8 mouse cellular contexts compared by ENCODE assay signal in genomic region chr1:39576431-39577243, GRCm38 (mm10). TPM values are rescaled to one million over a fixed set of nuclear protein-coding genes. Genes with fewer than 3 reads are reported as not detected.
DNase-seq lines count a peak whose midpoint lies in the region; ATAC-seq and TF ChIP-seq lines count a peak whose summit lies in the region.

No protein-coding gene starts in this region.

- WGBS in forebrain, embryonic 14.5 days: under 1% methylated on average over 87 of the region's 88 CpGs
- WGBS in macrophage (ENCODE audit: missing documents): 1% methylated on average over 56 of the region's 88 CpGs

- H3K4me3 ChIP-seq in E14TG2a.4 (replicated peaks; ENCODE audit: low read length) (peak overlapping the region; percentile 91), macrophage (ENCODE audit: inconsistent target) (peak overlapping the region; percentile 71)
- H3K4me3 ChIP-seq in forebrain, embryonic 14.5 days (ENCODE audit: low read depth, low read length): peak overlapping the region; percentile 90

- no peaks in the 10 kb centered on the region for H3K9me3 ChIP-seq in E14TG2a.4 (ENCODE audit: low read length)
- no peaks in the 10 kb centered on the region for H3K9me3 ChIP-seq in forebrain, embryonic 14.5 days (replicated peaks; ENCODE audit: control insufficient read depth, low read length)

- peaks cover 44% of the 10 kb centered on the region for H3K4me1 ChIP-seq in E14TG2a.4 (replicated peaks; ENCODE audit: low read depth, low read length)
- peaks cover 16% of the 10 kb centered on the region for H3K4me1 ChIP-seq in forebrain, embryonic 14.5 days (ENCODE audit: control insufficient read depth, insufficient read depth, low read length)

- peak overlapping the region; percentile 73 for H3K4me2 ChIP-seq in forebrain, embryonic 14.5 days (ENCODE audit: low read length)

- TF ChIP-seq CTCF in E14TG2a.4 (conservative IDR thresholded peaks at IDR 0.05; ENCODE audit: low read length): no peak

- peak overlapping the region; percentile 91 for H3K9ac ChIP-seq in forebrain, embryonic 14.5 days (ENCODE audit: low read length)

- H3K79me2 ChIP-seq in macrophage (ENCODE audit: inconsistent target): peaks cover 50% of the 10 kb centered on the region

- peaks cover 3% of the 10 kb centered on the region; the same call in 1 of the 2 replicates for H3K27me3 ChIP-seq in E14TG2a.4 (ENCODE audit: insufficient read depth, low read length)
- H3K27me3 ChIP-seq in forebrain, embryonic 14.5 days (replicated peaks; ENCODE audit: control insufficient read depth, insufficient read depth, low read length): no peaks in the 10 kb centered on the region

- H3K36me3 ChIP-seq in E14TG2a.4 (ENCODE audit: insufficient read depth, low read length): peaks cover 25% of the 10 kb centered on the region
- no peaks in the 10 kb centered on the region for H3K36me3 ChIP-seq in forebrain, embryonic 14.5 days (ENCODE audit: control insufficient read depth, insufficient read depth, low read length)
- H3K36me3 ChIP-seq in macrophage (ENCODE audit: inconsistent target): 0 out of 2 replicates have a peak, but pooled peaks cover 2% of the 10 kb centered on the region

- H3K27ac ChIP-seq in forebrain, embryonic 14.5 days (ENCODE audit: low read depth, low read length): peak overlapping the region; percentile 98
- H3K27ac ChIP-seq in macrophage: peak overlapping the region; percentile 80

- DNase-seq in adrenal gland, postnatal 36 days: peak; percentile 56 to 70
- DNase-seq in forebrain, embryonic 14.5 days (ENCODE audit: low spot score): peak; percentile 64
- DNase-seq in heart, postnatal 4 days: peak; percentile 63
- DNase-seq in left cerebral cortex, adult 18-20 months (ENCODE audit: low spot score in 2 of 2): peak; percentile 46 to 68
- DNase-seq in right cerebral cortex, adult 18-20 months: peak; percentile 74
- peak; percentile 20 for DNase-seq in urinary bladder, postnatal 10 days (ENCODE audit: low spot score)

- peak; percentile 85 for ATAC-seq in forebrain, embryonic 14.5 days

RNA-seq across cellular contexts. Expression of gene Rnf149, which starts 0.6 kb away (rescaled TPM):
- total RNA-seq in adrenal gland, postnatal 36 days (2021): 10 to 100 TPM; 48.3 to 51.5 TPM
- 12.2 and 16.7 TPM in 2 replicates for polyA plus RNA-seq in forebrain, embryonic 14.5 days (2014; fragmentation: Nextera tagmentation; extraction: Ambion mirVana)
- 10 to 100 TPM; 17.4 to 18.4 TPM for total RNA-seq in heart, postnatal 4 days (2021)
- 10 to 100 TPM; 31.2 to 34.2 TPM for total RNA-seq in left cerebral cortex, adult 18-20 months (2021)
- 1,000 to 10,000 TPM in 4 of 26 experiments, 100 to 1,000 TPM in 22; 207 to 1,734 (median 562) TPM for total RNA-seq in macrophage (2018; cell fraction: chromatin; rRNA removed)
- 100 to 1,000 TPM; 103 to 307 (median 139) TPM for total RNA-seq in macrophage (2018; cell fraction: cytosol; rRNA removed)
- total RNA-seq in macrophage (2018; cell fraction: nucleus; rRNA removed): 100 to 1,000 TPM; 181 to 676 (median 390) TPM
- polyA plus RNA-seq in macrophage (2018): 117 to 167 TPM (median 137 TPM) in 3 replicates

RNA-seq across cellular contexts. Expression of gene Cnot11, which starts 41.8 kb away (rescaled TPM):
- total RNA-seq in adrenal gland, postnatal 36 days (2021): 10 to 100 TPM; 20.0 to 20.3 TPM
- 19.7 and 19.8 TPM in 2 replicates for polyA plus RNA-seq in forebrain, embryonic 14.5 days (2014; fragmentation: Nextera tagmentation; extraction: Ambion mirVana)
- total RNA-seq in heart, postnatal 4 days (2021): 10 to 100 TPM; 18.2 to 18.4 TPM
- 10 to 100 TPM; 23.8 to 25.5 TPM for total RNA-seq in left cerebral cortex, adult 18-20 months (2021)
- 10 to 100 TPM in 4 of 26 experiments, 1 to 10 TPM in 22; 2.2 to 11.0 (median 6.7) TPM for total RNA-seq in macrophage (2018; cell fraction: chromatin; rRNA removed)
- 10 to 100 TPM in 25 of 26 experiments, 1 to 10 TPM in 1; 9.7 to 17.1 (median 14.3) TPM for total RNA-seq in macrophage (2018; cell fraction: cytosol; rRNA removed)
- total RNA-seq in macrophage (2018; cell fraction: nucleus; rRNA removed): 10 to 100 TPM in 8 of 26 experiments, 1 to 10 TPM in 18; 4.6 to 14.9 (median 7.5) TPM
- polyA plus RNA-seq in macrophage (2018): 13.6 to 16.5 TPM (median 14.8 TPM) in 3 replicates

Comparison
In these comparisons a context has a peak if more than half of its experiments do, and no peak if none do; other contexts are left out.
1. Peak in every context shown above with its lines: DNase-seq, ATAC-seq, H3K4me3 ChIP-seq and H3K27ac ChIP-seq.
2. DNase-seq: peak in every context shown above with its lines; median percentile 74 in right cerebral cortex, adult 18-20 months; 64 in forebrain, embryonic 14.5 days; 63 in adrenal gland, postnatal 36 days; 63 in heart, postnatal 4 days; 57 in left cerebral cortex, adult 18-20 months; 20 in urinary bladder, postnatal 10 days.